Mouse (Mus musculus) small intestine, adult 2 months (tissue): ENCODE data around the gene Ppp2r1b.

Experiments used
- CTCF ChIP-seq: fragments of 200-500 bp; IDR thresholded peaks from 2 replicates; pipeline ENCODE4 v1.5.1; 2012; ENCODE audit warnings: low read depth, mild to moderate bottlenecking, control low read depth, inconsistent platforms, low read length, moderate library complexity, mixed read lengths; ENCODE audit not compliant: insufficient replicate concordance, insufficient read length; ENCODE audit errors: extremely low read depth
- POLR2A ChIP-seq: fragments of 200-500 bp; IDR thresholded peaks from 2 replicates; pipeline ENCODE4 v1.6.1; 2012; ENCODE audit warnings: low read depth, mild to moderate bottlenecking, control low read depth, inconsistent platforms, low read length, moderate library complexity

DNA sequence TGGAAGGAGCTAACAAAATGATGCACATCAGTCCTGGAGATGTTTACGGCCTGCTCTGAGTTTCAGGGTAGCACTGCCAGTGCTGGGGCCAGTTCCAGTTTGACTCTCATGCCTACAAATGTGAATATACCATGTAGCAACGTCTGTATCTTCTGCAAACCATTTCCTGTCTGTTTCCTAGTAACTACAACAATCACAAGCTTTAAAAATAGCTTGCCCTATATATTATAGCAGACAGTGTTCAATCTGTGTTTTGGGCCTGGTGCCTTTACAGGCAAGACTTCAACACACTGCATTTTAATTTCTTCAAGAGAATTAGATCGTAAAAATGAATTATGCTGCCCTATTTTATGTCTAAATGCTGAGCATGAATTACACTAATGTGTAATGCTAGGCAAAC is 60.2 kb downstream of the Ppp2r1b start:
- TF ChIP-seq POLR2A = no peak
- TF ChIP-seq CTCF = no peak
